Mouse (Mus musculus) limb, embryonic 12.5 days (tissue): ENCODE measurements at regions not wholly inside any gene's neighbourhood (a gene's known extent, or its start where the extent isn't known, plus 50 kb on each side); places are given as distances from the start of the nearest gene placed in this dataset.
"Not testable (repeated sequence)": the region's sequence is repeated elsewhere in the genome, so short reads cannot be mapped to it uniquely, and the experiment has no call there.

ENCODE experiments used
- ATAC-seq: fragments of 200-750 bp; cut with Nextera tagmentation; 2 replicates; pipeline ENCODE4 v1.8.0; 2017; ENCODE audit warnings: low read depth, moderate TSS enrichment; ENCODE audit not compliant: insufficient number of reproducible peaks, insufficient read depth, low FRiP score, low TSS enrichment
- H3K27ac ChIP-seq: fragments of 300-500 bp; sonication (generic); 2 replicates; pipeline ENCODE4 v1.5.1; 2016; ENCODE audit warnings: mild to moderate bottlenecking, moderate library complexity
- H3K27me3 ChIP-seq: fragments of 300-500 bp; sonication (generic); 2 replicates; pipeline ENCODE4 v1.6.1; 2016; ENCODE audit warnings: mild to moderate bottlenecking, moderate library complexity
- H3K36me3 ChIP-seq: fragments of 300-500 bp; sonication (generic); 2 replicates; pipeline ENCODE4 v1.6.1; 2016; ENCODE audit warnings: mild to moderate bottlenecking, moderate library complexity
- H3K4me1 ChIP-seq: fragments of 300-500 bp; sonication (generic); replicated peaks from 2 replicates; pipeline ENCODE4 v1.6.1; 2016
- H3K4me2 ChIP-seq: fragments of 300-500 bp; sonication (generic); 2 replicates; pipeline ENCODE4 v1.6.1; 2016; ENCODE audit warnings: mild to moderate bottlenecking, moderate library complexity
- H3K4me3 ChIP-seq: fragments of 300-500 bp; sonication (generic); replicated peaks from 2 replicates; pipeline ENCODE4 v1.5.1; 2016; ENCODE audit warnings: mild to moderate bottlenecking
- H3K9ac ChIP-seq: fragments of 300-500 bp; sonication (generic); replicated peaks from 2 replicates; pipeline ENCODE4 v1.6.1; 2016; ENCODE audit warnings: mild to moderate bottlenecking, moderate library complexity
- H3K9me3 ChIP-seq: fragments of 300-500 bp; sonication (generic); 2 replicates; pipeline ENCODE4 v1.6.1; 2016; ENCODE audit warnings: mild to moderate bottlenecking, moderate library complexity
- WGBS: fragments of 180-500 bp; shearing (Covaris S2); methylation state at CpG from one replicate; pipeline ENCODE4 v1.1.7; 2016; 5-methylcytosine and 5-hydroxymethylcytosine counted together

GRCm38 (mm10) chr5:134046086-134046485, 53.4 kb upstream of the Castor2 start:
- 0 out of 2 replicates have a peak, but pooled peaks cover 4% of the 10 kb centered on the region for H3K27me3 ChIP-seq
- no peak for ATAC-seq
- no peaks in the 10 kb centered on the region for H3K36me3 ChIP-seq
- no peak overlapping the region for H3K4me2 ChIP-seq
- peaks cover 5% of the 10 kb centered on the region; the same call in 1 of the 2 replicates for H3K4me1 ChIP-seq
- WGBS: 80% methylated on average over 6 of the region's 6 CpGs
- no peak overlapping the region for H3K4me3 ChIP-seq
- peaks cover 7% of the 10 kb centered on the region for H3K9me3 ChIP-seq
- no peak overlapping the region for H3K9ac ChIP-seq
- H3K27ac ChIP-seq: no peak overlapping the region

GRCm38 (mm10) chr5:134042938-134043337, 56.6 kb upstream of the Castor2 start:
- not testable (repeated sequence) for ATAC-seq, H3K9me3 ChIP-seq, H3K27me3 ChIP-seq, H3K27ac ChIP-seq, H3K36me3 ChIP-seq, H3K4me3 ChIP-seq, H3K9ac ChIP-seq, H3K4me1 ChIP-seq, H3K4me2 ChIP-seq
- 71% methylated on average over 1 of the region's 2 CpGs for WGBS

- 30% methylated on average over 11 of the region's 11 CpGs for WGBS
- ATAC-seq: no peak
- H3K36me3 ChIP-seq: no peaks in the 10 kb centered on the region
These were observed 72.1 kb upstream of the Castor2 start for GRCm38 (mm10) chr5:134027316-134027966.

GRCm38 (mm10) chr5:134019651-134020432, 79.7 kb upstream of the Castor2 start:
- ATAC-seq: no peak

More at GRCm38 (mm10) chr5:134027316-134027966, 72.1 kb upstream of the Castor2 start:
- no peak overlapping the region for H3K9ac ChIP-seq
- no peak overlapping the region for H3K4me3 ChIP-seq
- no peak overlapping the region for H3K4me2 ChIP-seq
- H3K9me3 ChIP-seq: no peaks in the 10 kb centered on the region
- H3K27me3 ChIP-seq: no peaks in the 10 kb centered on the region
- H3K27ac ChIP-seq: peak overlapping the region; percentile 54; the same call in 1 of the 2 replicates
- peaks cover 6% of the 10 kb centered on the region for H3K4me1 ChIP-seq

GRCm38 (mm10) chr5:134014257-134015163, 85.0 kb upstream of the Castor2 start:
- Histone ChIP-seq H3K27me3 (no peaks in the 10 kb centered on the region), H3K9ac (no peak overlapping the region), H3K4me2 (peak overlapping the region; percentile 8), H3K27ac (peak overlapping the region; percentile 90), H3K9me3 (no peaks in the 10 kb centered on the region), H3K36me3 (no peaks in the 10 kb centered on the region), H3K4me3 (no peak overlapping the region), H3K4me1 (peaks cover 33% of the 10 kb centered on the region)
- peak; percentile 84 for ATAC-seq
- WGBS: 11% methylated on average over 13 of the region's 13 CpGs

More at GRCm38 (mm10) chr5:134019651-134020432, 79.7 kb upstream of the Castor2 start:
- no peak overlapping the region for H3K4me2 ChIP-seq
- H3K36me3 ChIP-seq: no peaks in the 10 kb centered on the region
- H3K27me3 ChIP-seq: no peaks in the 10 kb centered on the region
- WGBS: 66% methylated on average over 13 of the region's 13 CpGs
- no peaks in the 10 kb centered on the region for H3K9me3 ChIP-seq
- peaks cover 9% of the 10 kb centered on the region for H3K4me1 ChIP-seq
- no peak overlapping the region for H3K27ac ChIP-seq
- no peak overlapping the region for H3K4me3 ChIP-seq
- H3K9ac ChIP-seq: no peak overlapping the region

GRCm38 (mm10) chr5:134013206-134013605, 86.3 kb upstream of the Castor2 start:
- H3K9ac ChIP-seq: no peak overlapping the region
- no peak overlapping the region for H3K4me2 ChIP-seq
- no peak overlapping the region; the same call in 1 of the 2 replicates for H3K27ac ChIP-seq
- ATAC-seq: no peak
- H3K36me3 ChIP-seq: no peaks in the 10 kb centered on the region
- H3K4me3 ChIP-seq: no peak overlapping the region
- peaks cover 36% of the 10 kb centered on the region for H3K4me1 ChIP-seq
- peaks cover 5% of the 10 kb centered on the region; the same call in 1 of the 2 replicates for H3K27me3 ChIP-seq
- WGBS: 85% methylated on average over 8 of the region's 8 CpGs
- no peaks in the 10 kb centered on the region for H3K9me3 ChIP-seq

GRCm38 (mm10) chr5:134009843-134010242, 89.7 kb upstream of the Castor2 start:
- Histone ChIP-seq H3K36me3 (no peaks in the 10 kb centered on the region), H3K4me1 (peaks cover 35% of the 10 kb centered on the region), H3K9ac (no peak overlapping the region), H3K9me3 (no peaks in the 10 kb centered on the region), H3K4me3 (no peak overlapping the region), H3K27me3 (peaks cover 8% of the 10 kb centered on the region; the same call in 1 of the 2 replicates), H3K4me2 (no peak overlapping the region), H3K27ac (0 out of 2 replicates have a peak overlapping the region, but pooled peaks have one; percentile 13)
- ATAC-seq: no peak
- 38% methylated on average over 14 of the region's 14 CpGs for WGBS

GRCm38 (mm10) chr5:134007127-134007771, 92.3 kb upstream of the Castor2 start:
- 21% methylated on average over 3 of the region's 3 CpGs for WGBS
- H3K9ac ChIP-seq: no peak overlapping the region
- H3K27me3 ChIP-seq: peaks cover 8% of the 10 kb centered on the region; the same call in 1 of the 2 replicates
- no peak overlapping the region for H3K27ac ChIP-seq
- peak; percentile 61; the same call in 1 of the 2 replicates for ATAC-seq
- peaks cover 19% of the 10 kb centered on the region for H3K4me1 ChIP-seq
- H3K9me3 ChIP-seq: no peaks in the 10 kb centered on the region
- H3K4me2 ChIP-seq: no peak overlapping the region
- H3K36me3 ChIP-seq: no peaks in the 10 kb centered on the region
- H3K4me3 ChIP-seq: no peak overlapping the region

- WGBS: 3% methylated on average over 14 of the region's 14 CpGs
- ATAC-seq: peak; percentile 72
- Histone ChIP-seq H3K27me3 (peaks cover 8% of the 10 kb centered on the region; the same call in 1 of the 2 replicates), H3K36me3 (no peaks in the 10 kb centered on the region), H3K4me3 (0 out of 2 replicates have a peak overlapping the region, but pooled peaks have one; percentile 9), H3K4me1 (peaks cover 19% of the 10 kb centered on the region), H3K9ac (no peak overlapping the region), H3K4me2 (peak overlapping the region; percentile 51), H3K9me3 (no peaks in the 10 kb centered on the region), H3K27ac (no peak overlapping the region)
These were observed 92.9 kb upstream of the Castor2 start for GRCm38 (mm10) chr5:134006470-134007126.

GRCm38 (mm10) chr5:134006001-134006400, 93.5 kb upstream of the Castor2 start:
- H3K9ac ChIP-seq: no peak overlapping the region
- no peak for ATAC-seq
- peaks cover 8% of the 10 kb centered on the region; the same call in 1 of the 2 replicates for H3K27me3 ChIP-seq
- H3K9me3 ChIP-seq: no peaks in the 10 kb centered on the region
- H3K4me3 ChIP-seq: no peak overlapping the region
- WGBS: 32% methylated on average over 3 of the region's 3 CpGs
- H3K4me2 ChIP-seq: no peak overlapping the region
- H3K27ac ChIP-seq: no peak overlapping the region
- no peaks in the 10 kb centered on the region for H3K36me3 ChIP-seq
- H3K4me1 ChIP-seq: peaks cover 19% of the 10 kb centered on the region
